Mouse (Mus musculus): Measurements from ENCODE around the gene Rab22a. TPM values are rescaled to one million over a fixed set of nuclear protein-coding genes. Genes with fewer than 3 reads are reported as not detected.
"Not testable (repeated sequence)": the region's sequence is repeated elsewhere in the genome, so short reads cannot be mapped to it uniquely, and the experiment has no call there.

Gene Rab22a
- polyA plus RNA-seq, 1 experiment from 2014 or later, result 26.7 TPM

- Histone ChIP-seq H3K4me2 (no peak overlapping the region), H3K4me3 (ENCODE audit: low read depth, low read length) (no peak overlapping the region), H3K36me3 (ENCODE audit: control insufficient read depth, insufficient read depth, low read length) (no peaks in the 10 kb centered on the region), H3K9ac (ENCODE audit: low read depth, low read length) (no peak overlapping the region), H3K9me3 (ENCODE audit: control insufficient read depth, low read length) (no peaks in the 10 kb centered on the region), H3K27me3 (replicated peaks; ENCODE audit: control insufficient read depth, insufficient read depth, low read length) (no peaks in the 10 kb centered on the region), H3K4me1 (replicated peaks; ENCODE audit: control insufficient read depth, insufficient read depth, low read length) (no peaks in the 10 kb centered on the region), H3K27ac (ENCODE audit: low read depth, low read length) (no peak overlapping the region)
- DNase-seq (ENCODE audit: low spot score) (no peak), ATAC-seq (replicated peaks; ENCODE audit: low FRiP score) (no peak)
- WGBS, result 90% methylated on average over 5 of the region's 5 CpGs
These were observed 57.4 kb downstream of the Rab22a start for GRCm38 (mm10) chr2:173716966-173717365.

GRCm38 (mm10) chr2:173719115-173719514 lies 59.6 kb downstream of the Rab22a start, which contains the start of gene 1700010B08Rik:
TSS of gene 1700010B08Rik (plus strand) at chr2:173719415.
- H3K4me1 ChIP-seq (replicated peaks; ENCODE audit: control insufficient read depth, insufficient read depth, low read length); DNase-seq (ENCODE audit: low spot score); ATAC-seq (replicated peaks; ENCODE audit: low FRiP score); H3K9ac ChIP-seq (ENCODE audit: low read depth, low read length); H3K4me2 ChIP-seq; H3K27ac ChIP-seq (ENCODE audit: low read depth, low read length); H3K27me3 ChIP-seq (replicated peaks; ENCODE audit: control insufficient read depth, insufficient read depth, low read length); H3K4me3 ChIP-seq (ENCODE audit: low read depth, low read length); H3K36me3 ChIP-seq (ENCODE audit: control insufficient read depth, insufficient read depth, low read length); H3K9me3 ChIP-seq (ENCODE audit: control insufficient read depth, low read length): not testable (repeated sequence)
- WGBS, result 85% methylated on average over 6 of the region's 7 CpGs

GRCm38 (mm10) chr2:173722251-173722857 lies 62.8 kb downstream of the Rab22a start:
- Histone ChIP-seq H3K9me3 (ENCODE audit: control insufficient read depth, low read length) (no peaks in the 10 kb centered on the region), H3K36me3 (ENCODE audit: control insufficient read depth, insufficient read depth, low read length) (no peaks in the 10 kb centered on the region), H3K4me2 (no peak overlapping the region), H3K4me1 (replicated peaks; ENCODE audit: control insufficient read depth, insufficient read depth, low read length) (0 out of 2 replicates have a peak, but pooled peaks cover 2% of the 10 kb centered on the region), H3K9ac (ENCODE audit: low read depth, low read length) (no peak overlapping the region), H3K4me3 (ENCODE audit: low read depth, low read length) (no peak overlapping the region), H3K27me3 (replicated peaks; ENCODE audit: control insufficient read depth, insufficient read depth, low read length) (no peaks in the 10 kb centered on the region), H3K27ac (ENCODE audit: low read depth, low read length) (no peak overlapping the region)
- DNase-seq (ENCODE audit: low spot score) (no peak), ATAC-seq (replicated peaks; ENCODE audit: low FRiP score) (no peak)
- 71% methylated on average over 11 of the region's 11 CpGs for WGBS

GRCm38 (mm10) chr2:173724382-173724781 lies 64.8 kb downstream of the Rab22a start:
- ATAC-seq (replicated peaks; ENCODE audit: low FRiP score) (0 out of 2 replicates have a peak, but pooled peaks have one; percentile 5), DNase-seq (ENCODE audit: low spot score) (no peak)
- 59% methylated on average over 14 of the region's 14 CpGs for WGBS
- Histone ChIP-seq H3K4me3 (ENCODE audit: low read depth, low read length) (no peak overlapping the region), H3K4me2 (no peak overlapping the region), H3K27me3 (replicated peaks; ENCODE audit: control insufficient read depth, insufficient read depth, low read length) (no peaks in the 10 kb centered on the region), H3K36me3 (ENCODE audit: control insufficient read depth, insufficient read depth, low read length) (no peaks in the 10 kb centered on the region), H3K9ac (ENCODE audit: low read depth, low read length) (no peak overlapping the region), H3K4me1 (replicated peaks; ENCODE audit: control insufficient read depth, insufficient read depth, low read length) (0 out of 2 replicates have a peak, but pooled peaks cover 2% of the 10 kb centered on the region), H3K9me3 (ENCODE audit: control insufficient read depth, low read length) (no peaks in the 10 kb centered on the region), H3K27ac (ENCODE audit: low read depth, low read length) (no peak overlapping the region)

- DNase-seq (ENCODE audit: low spot score) (no peak), ATAC-seq (replicated peaks; ENCODE audit: low FRiP score) (no peak)
- WGBS, result 77% methylated on average over 15 of the region's 15 CpGs
- Histone ChIP-seq H3K9ac (ENCODE audit: low read depth, low read length) (no peak overlapping the region), H3K27ac (ENCODE audit: low read depth, low read length) (no peak overlapping the region), H3K4me3 (ENCODE audit: low read depth, low read length) (no peak overlapping the region), H3K9me3 (ENCODE audit: control insufficient read depth, low read length) (no peaks in the 10 kb centered on the region), H3K36me3 (ENCODE audit: control insufficient read depth, insufficient read depth, low read length) (no peaks in the 10 kb centered on the region), H3K4me1 (replicated peaks; ENCODE audit: control insufficient read depth, insufficient read depth, low read length) (0 out of 2 replicates have a peak, but pooled peaks cover 3% of the 10 kb centered on the region), H3K27me3 (replicated peaks; ENCODE audit: control insufficient read depth, insufficient read depth, low read length) (no peaks in the 10 kb centered on the region), H3K4me2 (no peak overlapping the region)
These were observed 65.6 kb downstream of the Rab22a start for GRCm38 (mm10) chr2:173724940-173725807.

- 77% methylated on average over 4 of the region's 4 CpGs for WGBS
- H3K27me3 ChIP-seq (replicated peaks; ENCODE audit: control insufficient read depth, insufficient read depth, low read length), result no peaks in the 10 kb centered on the region
- H3K4me1 ChIP-seq (replicated peaks; ENCODE audit: control insufficient read depth, insufficient read depth, low read length), result 0 out of 2 replicates have a peak, but pooled peaks cover 4% of the 10 kb centered on the region
- DNase-seq (ENCODE audit: low spot score), result no peak
- no peaks in the 10 kb centered on the region for H3K36me3 ChIP-seq (ENCODE audit: control insufficient read depth, insufficient read depth, low read length)
- H3K27ac ChIP-seq (ENCODE audit: low read depth, low read length), result no peak overlapping the region
- H3K4me2 ChIP-seq, result no peak overlapping the region
- H3K9ac ChIP-seq (ENCODE audit: low read depth, low read length), result no peak overlapping the region
- no peak for ATAC-seq (replicated peaks; ENCODE audit: low FRiP score)
- H3K4me3 ChIP-seq (ENCODE audit: low read depth, low read length), result no peak overlapping the region
- H3K9me3 ChIP-seq (ENCODE audit: control insufficient read depth, low read length), result no peaks in the 10 kb centered on the region
These were observed 66.3 kb downstream of the Rab22a start for GRCm38 (mm10) chr2:173725819-173726218.

GRCm38 (mm10) chr2:173730444-173730966 lies 70.9 kb downstream of the Rab22a start:
- DNase-seq (ENCODE audit: low spot score), result no peak
- H3K9ac ChIP-seq (ENCODE audit: low read depth, low read length), result no peak overlapping the region
- ATAC-seq (replicated peaks; ENCODE audit: low FRiP score), result no peak
- no peaks in the 10 kb centered on the region for H3K36me3 ChIP-seq (ENCODE audit: control insufficient read depth, insufficient read depth, low read length)
- 0 out of 2 replicates have a peak, but pooled peaks cover 2% of the 10 kb centered on the region for H3K4me1 ChIP-seq (replicated peaks; ENCODE audit: control insufficient read depth, insufficient read depth, low read length)
- no peaks in the 10 kb centered on the region for H3K9me3 ChIP-seq (ENCODE audit: control insufficient read depth, low read length)
- H3K4me3 ChIP-seq (ENCODE audit: low read depth, low read length), result no peak overlapping the region
- H3K27me3 ChIP-seq (replicated peaks; ENCODE audit: control insufficient read depth, insufficient read depth, low read length), result no peaks in the 10 kb centered on the region
- no peak overlapping the region for H3K27ac ChIP-seq (ENCODE audit: low read depth, low read length)
- 31% methylated on average over 9 of the region's 9 CpGs for WGBS
- no peak overlapping the region for H3K4me2 ChIP-seq

- H3K27me3 ChIP-seq (replicated peaks; ENCODE audit: control insufficient read depth, insufficient read depth, low read length), result no peaks in the 10 kb centered on the region
- no peaks in the 10 kb centered on the region for H3K9me3 ChIP-seq (ENCODE audit: control insufficient read depth, low read length)
- no peaks in the 10 kb centered on the region; the same call in 1 of the 2 replicates for H3K36me3 ChIP-seq (ENCODE audit: control insufficient read depth, insufficient read depth, low read length)
- WGBS, result 61% methylated on average over 2 of the region's 2 CpGs
- DNase-seq (ENCODE audit: low spot score), result no peak
- no peak overlapping the region for H3K4me3 ChIP-seq (ENCODE audit: low read depth, low read length)
- H3K9ac ChIP-seq (ENCODE audit: low read depth, low read length), result no peak overlapping the region
- ATAC-seq (replicated peaks; ENCODE audit: low FRiP score), result no peak
- peaks cover 17% of the 10 kb centered on the region for H3K4me1 ChIP-seq (replicated peaks; ENCODE audit: control insufficient read depth, insufficient read depth, low read length)
- H3K4me2 ChIP-seq, result no peak overlapping the region
- no peak overlapping the region for H3K27ac ChIP-seq (ENCODE audit: low read depth, low read length)
These were observed 74.9 kb downstream of the Rab22a start for GRCm38 (mm10) chr2:173734426-173734825.
